Mouse (Mus musculus): Measurements from ENCODE around the gene Rtn2.
"Not testable (repeated sequence)": the region's sequence is repeated elsewhere in the genome, so short reads cannot be mapped to it uniquely, and the experiment has no call there.

The Rtn2 gene

DNA sequence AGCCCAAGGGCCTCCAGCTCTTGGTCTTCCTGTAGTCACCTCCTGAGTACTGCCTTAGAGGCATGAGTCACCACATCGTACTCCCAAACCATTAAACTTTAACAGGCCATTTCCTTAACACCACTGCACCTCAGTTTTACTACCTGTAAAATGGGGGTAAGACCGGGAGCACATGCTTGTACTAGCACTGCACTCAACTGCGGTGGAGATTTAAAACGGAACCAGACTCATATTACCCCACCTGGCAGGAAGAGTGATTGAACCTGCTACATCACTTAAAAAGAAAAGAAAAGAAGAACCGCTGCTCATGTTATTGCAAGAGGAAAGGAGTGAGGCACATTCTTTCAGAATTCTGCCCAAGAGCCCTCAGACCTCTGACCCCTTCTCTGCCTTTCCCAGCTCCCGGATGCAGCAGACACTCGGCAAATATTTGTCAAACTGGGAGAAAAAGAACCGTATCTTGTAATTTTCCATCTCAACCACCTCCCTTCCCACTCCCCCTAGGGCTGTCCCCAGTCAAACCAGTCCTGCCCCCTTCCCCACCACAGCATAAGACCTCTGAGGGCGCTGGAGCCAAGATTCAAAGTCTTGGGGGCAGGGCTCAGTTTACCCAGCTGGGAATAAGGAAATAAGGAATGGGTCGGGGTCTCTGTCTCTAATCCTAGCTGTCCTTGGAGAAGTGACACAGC lies 13.3 kb upstream of the Rtn2 start:
- no peak for DNase-seq (ENCODE audit: low read depth)

GRCm38 (mm10) chr7:19269721-19270441 lies 12.5 kb upstream of the Rtn2 start:
- no peak for DNase-seq (ENCODE audit: low read depth)

DNA sequence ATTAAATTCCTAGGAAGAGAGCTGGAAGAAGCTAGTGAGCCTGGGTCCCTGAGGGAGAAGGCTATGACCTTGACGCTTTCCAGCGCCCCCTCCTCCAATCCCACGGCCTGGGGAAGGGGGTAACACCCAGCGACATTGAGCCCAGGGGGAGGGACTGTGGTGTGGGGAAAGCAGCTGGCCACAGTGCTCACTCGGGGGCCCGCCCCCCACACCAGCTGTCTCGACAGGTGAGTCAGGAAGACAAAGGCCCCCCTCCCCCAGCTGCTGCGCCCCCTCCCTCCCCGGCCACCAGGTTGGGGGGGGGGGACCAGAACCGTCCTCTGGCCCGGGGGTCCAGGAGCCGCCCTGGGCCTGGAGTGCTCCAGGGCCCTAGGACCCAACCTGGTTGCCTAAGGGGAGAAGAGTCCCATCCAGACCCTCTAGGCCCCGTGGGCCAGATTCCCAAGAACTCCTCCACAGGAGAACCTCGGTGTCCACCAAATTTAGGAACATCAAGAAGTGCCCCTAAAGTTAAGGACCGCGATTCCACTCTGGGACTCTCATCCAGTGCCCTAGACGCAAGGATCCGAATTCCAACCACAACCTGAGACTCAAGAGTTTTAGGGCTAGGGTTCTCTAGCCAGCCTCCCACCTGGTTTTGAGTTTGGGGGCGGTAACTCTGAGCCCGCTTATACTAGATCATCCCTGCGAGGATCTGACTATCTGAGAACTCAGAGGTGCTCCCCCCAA lies 11.8 kb upstream of the Rtn2 start:
- DNase-seq (ENCODE audit: low read depth): no peak

DNA sequence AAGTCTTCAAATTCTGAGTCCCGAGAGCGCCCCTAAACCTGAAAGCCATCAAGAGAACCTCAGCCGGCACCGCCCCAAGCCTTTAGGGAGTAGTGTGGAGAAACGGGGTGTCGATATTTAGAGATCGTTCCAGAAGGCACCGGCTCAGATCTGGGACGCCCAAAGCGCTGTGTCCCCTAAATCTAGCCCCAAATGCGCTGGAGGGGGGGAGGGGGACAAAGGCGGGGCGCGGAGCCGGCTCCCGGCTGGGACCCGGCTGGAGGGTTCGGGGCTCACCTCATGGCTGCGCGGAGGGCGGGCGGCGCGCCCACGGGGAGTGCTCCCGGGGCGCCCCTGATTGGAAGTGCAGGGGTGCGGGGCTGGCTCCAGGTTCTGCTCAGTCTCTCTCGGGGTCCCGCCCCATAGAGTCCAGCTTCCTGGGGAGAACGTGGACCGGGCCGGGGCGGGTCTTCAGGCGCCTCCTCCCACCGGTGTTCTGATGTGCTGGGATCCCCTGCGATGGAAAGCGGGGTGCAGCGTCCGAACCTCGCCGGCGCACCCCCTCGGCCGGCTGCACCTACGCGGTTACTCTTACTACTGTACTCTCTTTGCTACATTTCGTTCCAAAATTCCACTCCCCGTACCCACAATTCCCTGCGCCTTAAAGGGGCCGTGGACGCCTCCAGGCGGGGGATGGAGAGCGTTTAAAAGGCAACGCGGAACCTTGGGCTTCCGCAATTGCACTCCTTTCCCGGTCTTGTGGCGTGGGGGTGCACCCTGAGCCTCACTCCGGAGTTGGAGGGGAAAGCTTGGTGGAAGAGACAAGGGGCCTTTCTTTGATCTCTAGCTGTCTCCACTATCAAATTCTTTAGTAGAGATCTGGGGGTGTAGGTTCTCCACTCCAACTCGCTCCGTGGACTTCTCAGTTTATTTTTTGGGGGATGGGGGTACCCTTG lies 10.9 kb upstream of the Rtn2 start, which contains the start of gene Vasp:
Gene Vasp, minus strand, starts transcription at position 580 of the 935 bp plus-strand sequence.
- DNase-seq (ENCODE audit: low read depth): peak; percentile 57

DNA sequence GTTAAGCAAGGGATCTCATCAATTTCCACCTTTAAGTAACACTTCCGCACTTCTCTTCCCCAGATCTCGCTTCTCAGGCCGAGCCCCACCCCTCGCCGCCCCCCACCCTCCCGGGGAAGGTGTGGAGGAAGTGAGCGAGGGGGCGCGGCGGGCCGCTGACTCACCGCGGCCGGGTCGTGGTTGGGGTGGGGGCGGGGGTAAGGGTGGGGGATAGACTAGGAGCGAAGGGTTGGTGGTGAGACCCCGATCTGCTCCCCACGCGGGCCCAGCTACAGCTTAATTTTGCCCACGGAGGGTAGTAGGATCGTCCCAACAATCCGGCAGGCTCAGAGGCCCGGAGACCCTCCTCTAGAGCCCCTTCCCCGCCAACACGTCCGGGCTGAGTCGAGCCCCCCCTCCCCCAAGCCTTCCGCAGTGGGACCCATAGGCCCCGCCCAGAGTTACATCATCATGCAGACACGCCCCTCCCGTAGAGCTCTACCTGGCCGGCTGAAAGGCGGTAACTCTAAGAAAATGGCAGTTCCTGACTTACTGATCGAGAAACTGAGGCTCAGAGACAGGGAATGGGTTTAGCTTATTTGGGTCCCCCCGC lies 10.2 kb upstream of the Rtn2 start:
- no peak for DNase-seq (ENCODE audit: low read depth)

DNA sequence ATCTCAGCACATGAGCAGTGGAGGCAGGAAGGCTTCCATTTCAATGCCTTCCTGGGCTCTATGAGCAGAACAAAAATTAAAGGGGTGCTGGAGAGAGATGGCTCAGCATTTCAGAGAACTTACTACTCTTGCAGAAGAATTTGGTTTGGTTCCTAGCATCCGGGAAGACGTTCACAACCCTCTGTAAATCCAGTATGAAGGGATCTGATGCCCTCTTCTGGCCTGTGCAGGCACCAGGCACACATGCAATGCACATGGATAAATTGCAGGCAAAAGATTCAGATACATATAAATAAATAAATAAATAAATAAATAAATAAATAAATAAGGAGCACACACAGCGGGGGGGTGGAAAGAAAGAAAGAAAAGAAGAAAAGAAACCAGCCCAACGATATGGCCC lies 6.2 kb upstream of the Rtn2 start:
- DNase-seq (ENCODE audit: low read depth): no peak

DNA sequence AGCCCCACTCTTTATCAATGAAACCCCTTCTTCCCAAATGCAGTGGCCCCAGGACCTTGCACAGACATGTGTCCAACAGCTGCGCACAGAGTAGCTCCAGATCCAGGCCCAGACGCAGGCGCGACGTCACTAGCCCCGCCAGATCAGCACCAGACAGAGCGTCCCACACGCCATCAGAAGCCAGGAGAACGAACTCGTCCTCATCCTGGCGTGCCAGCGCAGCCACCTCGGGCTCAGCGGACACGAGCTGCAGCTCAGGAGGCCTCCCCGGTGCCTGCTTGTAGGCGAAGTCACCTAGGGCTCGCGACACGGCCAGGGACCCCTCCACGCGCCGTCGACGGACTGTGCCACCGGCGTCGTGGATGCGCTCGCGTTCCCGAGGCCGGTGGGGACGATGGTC lies 3.4 kb upstream of the Rtn2 start:
- no peak for DNase-seq (ENCODE audit: low read depth)

- no peak for DNase-seq (ENCODE audit: low read depth)
These were observed 2.8 kb upstream of the Rtn2 start, which contains the start of gene Ppm1n for GRCm38 (mm10) chr7:19279581-19280114. Gene Ppm1n (minus strand): TSS chr7:19280064.

DNA sequence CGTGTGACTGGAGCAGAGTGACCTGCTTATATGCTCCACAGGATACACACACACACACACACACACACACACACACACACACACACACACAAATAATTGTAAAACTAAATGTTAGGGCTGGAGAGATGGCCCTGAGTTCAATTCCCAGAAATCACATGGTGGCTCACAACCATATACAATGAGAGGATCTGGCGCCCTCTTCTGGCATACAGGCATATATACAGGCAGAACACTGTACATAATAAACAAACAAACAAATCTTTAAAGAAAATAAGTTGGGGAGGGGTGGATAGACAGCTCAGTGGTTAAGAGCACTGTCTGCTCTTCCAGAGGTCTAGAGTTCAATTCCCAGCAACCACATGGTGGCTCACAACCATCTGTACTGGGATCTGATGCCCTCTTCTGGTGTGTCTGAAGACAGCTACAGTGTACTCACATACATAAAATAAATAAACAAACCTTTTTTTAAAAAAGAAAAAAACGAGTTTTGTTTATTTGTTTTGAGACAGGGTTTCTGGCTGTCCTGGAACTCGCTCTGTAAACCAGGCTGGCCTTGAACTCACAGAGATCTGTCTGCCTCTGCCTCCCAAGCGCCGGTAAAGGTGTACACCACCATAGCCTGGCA lies 632 bp upstream of the Rtn2 start:
- DNase-seq (ENCODE audit: low read depth): not testable (repeated sequence)

DNA sequence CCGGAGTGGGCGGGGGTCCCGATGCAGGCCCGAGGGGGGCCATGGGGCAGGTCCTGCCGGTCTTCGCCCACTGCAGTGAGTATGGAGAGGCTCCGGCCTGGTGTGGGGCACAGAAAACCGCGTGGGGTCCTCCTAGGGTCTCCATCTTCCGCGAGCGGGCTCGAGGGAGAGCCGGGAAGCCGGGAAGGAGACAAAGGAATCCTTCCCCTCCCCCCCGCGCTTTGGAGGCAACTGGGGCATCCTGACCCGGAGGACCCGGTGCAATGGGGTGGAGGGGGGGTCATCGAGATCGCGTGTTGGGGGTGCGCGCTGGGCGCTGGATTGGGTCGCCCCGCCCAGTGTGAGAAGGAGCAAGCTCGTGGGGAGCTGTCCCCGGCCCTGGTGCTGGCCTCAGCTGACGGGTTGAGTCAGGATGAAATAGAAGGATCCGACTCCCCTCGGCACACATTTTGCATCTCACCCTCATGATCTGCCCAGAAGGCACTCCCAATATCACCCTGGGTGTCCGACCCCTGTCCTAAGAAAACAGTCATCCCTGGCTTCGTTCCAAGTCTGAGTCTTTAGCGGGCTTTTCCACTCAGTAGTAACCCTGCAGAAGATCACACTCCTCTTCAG lies 474 bp downstream of the Rtn2 start:
- DNase-seq (ENCODE audit: low read depth): no peak

- no peak for DNase-seq (ENCODE audit: low read depth)
These were observed 981 bp downstream of the Rtn2 start for GRCm38 (mm10) chr7:19283406-19283804.

DNA sequence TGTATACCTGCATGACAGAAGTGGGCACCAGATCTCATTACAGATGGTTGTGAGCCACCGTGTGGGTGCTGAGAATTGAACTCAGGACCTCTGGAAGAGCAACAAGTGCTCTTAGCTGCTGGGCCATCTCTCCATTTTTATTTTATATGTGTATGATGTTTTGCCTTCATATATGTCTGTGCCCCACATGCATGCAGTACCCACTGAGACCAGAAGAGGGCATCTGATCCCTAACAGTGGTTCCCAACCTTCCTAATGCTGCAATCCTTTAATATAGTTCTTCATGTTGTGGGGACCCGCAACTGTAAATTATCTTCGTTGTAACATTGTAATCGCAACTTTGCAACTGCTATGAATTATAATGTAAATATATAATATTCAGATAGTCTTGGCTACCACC lies 2.3 kb downstream of the Rtn2 start:
- no peak for DNase-seq (ENCODE audit: low read depth)

DNA sequence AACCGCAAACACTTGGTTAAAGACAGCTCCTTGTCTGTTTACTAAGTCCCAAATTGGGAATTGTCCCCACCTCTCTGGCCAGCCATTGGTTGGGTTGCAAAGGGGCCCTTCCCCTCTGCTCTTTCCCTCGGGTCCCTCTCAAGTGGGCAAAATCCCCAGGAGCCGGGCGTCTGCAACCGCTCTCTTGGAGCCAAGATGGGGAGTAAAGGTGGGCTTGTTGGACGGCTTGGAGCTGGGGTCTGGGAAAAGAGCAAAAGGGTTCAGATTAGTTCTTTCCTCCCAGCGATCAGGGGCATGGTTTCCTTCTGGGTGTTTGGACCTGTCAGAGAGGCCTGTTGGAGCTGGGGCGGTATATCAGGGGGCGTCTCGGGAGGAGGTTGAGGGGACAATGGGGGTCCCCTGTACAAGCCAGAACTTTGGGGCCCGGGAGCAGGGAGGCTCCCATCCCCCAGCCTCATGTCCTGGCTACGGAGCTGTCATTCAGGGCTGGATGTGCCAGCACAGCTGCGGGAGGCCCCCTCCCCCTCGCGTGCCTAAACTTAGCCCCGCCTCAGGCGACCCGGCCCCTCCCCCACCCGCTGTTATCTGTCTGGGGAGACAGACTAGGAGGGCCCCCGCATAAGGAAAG lies 8.7 kb downstream of the Rtn2 start:
- DNase-seq (ENCODE audit: low read depth): no peak

DNA sequence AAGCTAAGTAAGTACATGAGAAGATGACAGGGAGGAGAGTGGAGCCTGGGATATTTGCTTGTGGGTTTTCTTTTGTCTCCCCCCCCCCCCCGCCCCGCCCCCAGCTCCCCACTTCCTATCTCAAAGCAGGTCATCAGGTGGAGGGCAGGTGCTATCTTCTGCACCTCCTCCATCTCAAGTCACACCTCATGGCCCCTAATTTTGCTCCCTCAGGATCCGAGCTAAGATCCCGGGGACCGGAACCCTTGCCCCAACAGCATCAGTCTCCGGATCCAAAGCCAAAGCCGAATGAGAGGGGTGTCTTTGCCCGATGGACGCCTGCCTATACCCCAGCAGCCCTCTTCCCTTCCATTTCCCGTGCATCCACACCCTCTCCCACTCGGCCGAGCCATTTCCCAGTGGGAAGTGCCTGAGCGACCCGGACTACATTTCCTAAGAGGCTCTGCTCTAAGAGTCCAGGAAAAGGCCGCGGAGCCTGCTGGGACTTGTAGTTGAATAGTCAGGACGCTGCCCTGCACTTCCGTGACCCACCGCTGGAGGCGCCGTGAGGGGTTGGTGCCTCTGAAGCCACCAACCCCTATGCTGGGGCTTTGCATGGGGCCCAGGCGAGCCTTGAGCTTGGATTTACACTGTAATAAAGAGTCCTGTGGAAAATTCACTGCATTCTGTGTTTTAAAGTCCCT lies 13.2 kb downstream of the Rtn2 start:
- DNase-seq (ENCODE audit: low read depth): peak; percentile 70

DNA sequence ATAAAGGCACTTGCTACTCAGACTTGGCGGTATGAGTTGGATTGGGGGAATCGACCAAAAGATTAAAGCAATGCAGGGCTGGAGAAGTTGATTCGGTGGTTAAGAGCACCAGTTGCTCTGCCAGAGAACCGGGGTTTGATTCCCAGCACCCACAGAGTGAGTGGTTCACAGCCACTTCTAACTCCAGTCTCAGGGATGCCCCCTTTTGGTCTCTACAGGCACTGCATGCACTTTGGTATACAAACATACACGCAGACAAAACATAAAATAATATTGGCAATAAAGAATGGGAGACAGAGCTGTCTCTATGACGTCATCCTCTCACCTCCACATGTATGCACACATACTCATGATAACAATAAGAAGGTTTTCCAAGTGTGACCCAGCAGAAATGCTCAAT lies 14.6 kb downstream of the Rtn2 start:
- DNase-seq (ENCODE audit: low read depth): no peak

- no peak for DNase-seq (ENCODE audit: low read depth)
These were observed 15.4 kb downstream of the Rtn2 start for GRCm38 (mm10) chr7:19297794-19298193.

DNA sequence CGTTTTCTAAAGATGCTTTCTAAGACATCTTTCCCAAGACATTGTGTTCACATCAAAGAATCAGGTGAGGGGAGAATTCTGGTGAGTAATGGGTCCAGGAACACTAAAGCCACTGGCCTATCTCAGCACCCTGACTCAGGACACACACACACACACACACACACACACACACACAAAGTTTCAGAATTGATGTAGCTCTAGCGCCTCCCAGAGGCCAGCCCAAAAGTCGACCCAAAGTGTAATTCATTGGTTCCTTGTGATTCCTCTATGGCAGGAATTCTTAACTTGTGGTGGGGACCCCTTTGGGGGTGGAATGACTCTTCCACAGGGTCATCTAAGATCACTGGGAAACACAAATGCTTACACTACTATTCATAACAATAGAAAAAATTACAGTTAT lies 16.8 kb downstream of the Rtn2 start:
- DNase-seq (ENCODE audit: low read depth): no peak

- DNase-seq (ENCODE audit: low read depth): peak; percentile 47
These were observed 18.3 kb downstream of the Rtn2 start for GRCm38 (mm10) chr7:19300501-19301421.

Measured in fibroblast of lung, adult 2 months (primary cell).